Mouse (Mus musculus): ENCODE data around the gene Slc25a14.

Gene Slc25a14

GRCm38 (mm10) chrX:48623379-48624053 is at the start of gene Slc25a14:
Gene Slc25a14 (plus strand): TSS chrX:48623413.
- peak; percentile 71 for DNase-seq

- DNase-seq: no peak
Measured at GRCm38 (mm10) chrX:48583332-48583731, 39.9 kb upstream of the Slc25a14 start.

- no peak for DNase-seq
Measured at GRCm38 (mm10) chrX:48593721-48594098, 29.5 kb upstream of the Slc25a14 start.

GRCm38 (mm10) chrX:48594099-48594760 is 29.0 kb upstream of the Slc25a14 start, which contains the start of gene Zfp280c:
Gene Zfp280c (minus strand): TSS chrX:48594504.
- DNase-seq: peak; percentile 55

- no peak for DNase-seq
Measured at GRCm38 (mm10) chrX:48596053-48596452, 27.2 kb upstream of the Slc25a14 start.

GRCm38 (mm10) chrX:48596906-48597305 is 26.3 kb upstream of the Slc25a14 start:
- no peak for DNase-seq

- DNase-seq: no peak
Measured at GRCm38 (mm10) chrX:48604872-48605271, 18.3 kb upstream of the Slc25a14 start.

- no peak for DNase-seq
Measured at GRCm38 (mm10) chrX:48623049-48623378, 199 bp upstream of the Slc25a14 start.

GRCm38 (mm10) chrX:48624054-48624420 is 824 bp downstream of the Slc25a14 start:
- no peak for DNase-seq

GRCm38 (mm10) chrX:48637032-48637431 is 13.8 kb downstream of the Slc25a14 start:
- no peak for DNase-seq

GRCm38 (mm10) chrX:48644122-48644521 is 20.9 kb downstream of the Slc25a14 start:
- DNase-seq: peak; percentile 18

- no peak for DNase-seq
Measured at GRCm38 (mm10) chrX:48666807-48667206, 43.6 kb downstream of the Slc25a14 start.

GRCm38 (mm10) chrX:48669588-48669987 is 46.4 kb downstream of the Slc25a14 start:
- DNase-seq: no peak

- no peak for DNase-seq
Measured at GRCm38 (mm10) chrX:48671714-48672113, 48.5 kb downstream of the Slc25a14 start.

- no peak for DNase-seq
Measured at GRCm38 (mm10) chrX:48674171-48674570, 51.0 kb downstream of the Slc25a14 start, which contains the start of gene Gpr119. Gene Gpr119 (minus strand): TSS chrX:48674478.

- DNase-seq: peak; percentile 39
Measured at GRCm38 (mm10) chrX:48683451-48683850, 60.2 kb downstream of the Slc25a14 start.

- DNase-seq: no peak
Measured at GRCm38 (mm10) chrX:48683857-48684256, 60.6 kb downstream of the Slc25a14 start.

- no peak for DNase-seq
Measured at GRCm38 (mm10) chrX:48694460-48694859, 71.2 kb downstream of the Slc25a14 start.

- DNase-seq: peak; percentile 89
Measured at GRCm38 (mm10) chrX:48694864-48695371, 71.7 kb downstream of the Slc25a14 start, which contains the start of gene Rbmx2. Gene Rbmx2 (plus strand): TSS chrX:48695004.

- no peak for DNase-seq
Measured at GRCm38 (mm10) chrX:48709701-48710100, 86.5 kb downstream of the Slc25a14 start.

Data from right cerebral cortex, postnatal 4 days (tissue).